Mouse (Mus musculus): ENCODE data around the gene Sh2d6. TPM values are rescaled to one million over a fixed set of nuclear protein-coding genes. Genes with fewer than 3 reads are reported as not detected.

Gene Sh2d6
- polyA plus RNA-seq, 1 experiment from 2014 or later, result 0.26 TPM

- no peak for TF ChIP-seq CTCF (IDR thresholded peaks at IDR 0.05)
- CTCF ChIA-PET, result no interaction called here
- DNase-seq (ENCODE audit: low read depth, low spot score), result no peak
- in situ Hi-C loops (cut with MboI; ENCODE audit: low pct_unique_long_range_greater_than_20kb), result no loop called here
- POLR2A ChIA-PET, result no interaction called here
- no peak for ATAC-seq
- H3K27me3 ChIP-seq, result no peaks in the 10 kb centered on the region
Measured at GRCm38 (mm10) chr6:72522288-72522687, 781 bp upstream of the Sh2d6 start.

DNA sequence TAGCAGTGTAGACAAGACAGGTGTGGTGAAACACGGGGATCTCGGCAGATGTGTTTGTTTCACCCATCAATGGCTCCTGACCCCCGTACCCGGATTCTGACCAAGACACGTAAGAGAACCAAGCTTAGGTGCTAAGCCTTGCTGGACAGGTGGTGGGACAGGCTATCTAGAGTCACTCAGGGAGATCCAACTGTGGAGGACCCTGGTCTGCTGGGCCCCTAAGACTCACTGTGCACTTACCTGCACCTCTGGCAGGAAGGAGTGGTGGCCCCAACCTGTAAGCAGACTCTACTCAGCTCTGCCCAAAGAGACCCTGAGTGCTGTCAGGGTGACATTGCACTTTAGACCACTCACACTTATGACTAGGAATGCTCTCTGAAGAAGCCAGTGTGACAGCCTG, 603 bp downstream of the Sh2d6 start:
- POLR2A ChIA-PET, result no interaction called here
- CTCF ChIA-PET, result no interaction called here
- in situ Hi-C loops (cut with MboI; ENCODE audit: low pct_unique_long_range_greater_than_20kb), result no loop called here
- TF ChIP-seq CTCF (IDR thresholded peaks at IDR 0.05), result no peak
- DNase-seq (ENCODE audit: low read depth, low spot score), result no peak
- ATAC-seq, result no peak
- H3K27me3 ChIP-seq, result no peaks in the 10 kb centered on the region

DNA sequence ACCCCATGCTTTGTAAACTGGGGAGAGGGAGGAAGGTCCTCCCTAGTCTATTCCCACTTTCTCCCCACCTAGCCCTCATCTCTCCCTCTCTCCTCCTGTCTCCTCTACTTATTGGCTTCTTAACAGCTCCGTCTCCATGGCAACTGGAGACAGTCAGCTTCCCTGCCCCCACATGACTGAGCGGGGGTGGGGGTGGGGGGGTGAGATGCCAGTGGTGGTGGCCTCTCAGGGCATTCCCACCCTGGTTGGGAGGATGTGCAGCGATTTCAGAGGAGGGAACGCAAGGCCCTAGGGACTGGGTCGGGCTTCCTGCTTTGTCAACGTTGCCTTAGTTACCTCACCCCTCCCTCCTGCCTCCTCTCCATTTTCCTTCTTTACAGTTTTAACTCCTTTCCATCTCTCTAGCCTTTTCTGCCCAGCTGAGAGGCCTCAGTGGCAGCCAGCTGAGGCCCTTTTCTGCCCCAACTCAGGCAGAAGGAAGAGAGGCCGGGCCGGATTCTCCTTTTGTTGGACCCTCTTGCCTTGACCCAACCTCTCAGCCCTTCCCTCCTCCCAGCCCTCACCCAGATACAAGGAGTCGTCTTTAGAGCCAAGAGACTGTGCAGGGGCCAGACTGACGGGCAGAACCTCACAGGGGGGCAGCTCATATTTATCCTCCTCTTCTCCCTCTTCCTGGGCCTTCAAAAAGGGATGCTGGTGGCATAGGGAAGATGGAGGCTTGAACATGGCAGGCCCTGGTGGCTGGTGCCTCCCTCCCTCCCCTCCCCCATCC, 1.4 kb downstream of the Sh2d6 start:
- ATAC-seq, result no peak
- no peaks in the 10 kb centered on the region for H3K27me3 ChIP-seq
- CTCF ChIA-PET, result interaction anchor here (1.1 kb wide), 1 partner anchor 10 kb away, joined by 3 read pairs; no protein-coding TSS in a partner anchor
- POLR2A ChIA-PET, result interaction anchor here (0.8 kb wide), 1 partner anchor 12 kb away, joined by 3 read pairs; no protein-coding TSS in a partner anchor
- in situ Hi-C loops (cut with MboI; ENCODE audit: low pct_unique_long_range_greater_than_20kb), result no loop called here
- no peak for DNase-seq (ENCODE audit: low read depth, low spot score)
- no peak for TF ChIP-seq CTCF (IDR thresholded peaks at IDR 0.05)

DNA sequence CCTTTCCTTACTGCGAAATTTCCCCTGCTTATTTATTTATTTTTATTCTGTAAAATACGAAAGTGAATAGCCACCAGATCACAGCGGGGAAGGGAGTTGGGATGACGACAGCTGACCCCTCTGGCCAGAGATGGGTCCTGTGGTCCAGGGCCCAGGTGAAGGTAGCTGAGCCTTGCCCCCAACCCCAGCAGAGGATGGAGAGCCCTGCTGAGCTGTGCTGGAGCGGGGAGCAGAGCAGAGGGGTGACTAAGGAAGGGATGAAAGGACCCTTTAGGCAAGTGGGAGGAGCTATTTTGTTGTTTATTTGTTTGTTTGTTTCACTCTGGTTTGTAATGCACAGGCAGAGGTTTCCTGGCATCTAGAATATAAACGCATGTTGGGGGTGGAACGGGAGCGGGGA, 2.2 kb downstream of the Sh2d6 start:
- CTCF ChIA-PET, result interaction anchor here (1.1 kb wide), 1 partner anchor 9 kb away, joined by 3 read pairs; no protein-coding TSS in a partner anchor

DNA sequence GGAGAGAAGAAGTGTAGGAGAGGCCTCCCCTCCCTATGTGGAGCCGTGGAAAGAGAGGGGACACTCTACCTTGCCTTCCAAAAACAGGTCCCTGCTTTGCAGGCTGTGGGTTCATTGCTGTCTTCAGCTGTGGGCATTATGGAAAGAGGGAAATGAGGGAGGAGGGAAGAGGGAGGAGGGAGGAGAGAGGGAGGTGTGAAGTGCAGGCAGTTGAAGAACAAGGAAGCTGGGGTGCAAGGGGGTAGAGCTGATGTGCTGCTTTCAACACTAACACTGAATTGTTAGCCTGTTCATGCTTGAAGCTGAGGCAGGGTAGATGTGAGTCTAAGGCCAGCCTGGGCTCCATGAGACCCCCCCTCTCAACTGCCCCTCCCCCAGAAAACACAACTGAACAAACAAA, 2.7 kb downstream of the Sh2d6 start:
- DNase-seq (ENCODE audit: low read depth, low spot score) (no peak), ATAC-seq (no peak)
- in situ Hi-C loops (cut with MboI; ENCODE audit: low pct_unique_long_range_greater_than_20kb), result no loop called here
- TF ChIP-seq CTCF (IDR thresholded peaks at IDR 0.05), result no peak
- CTCF ChIA-PET, result interaction anchor here (1.1 kb wide), 1 partner anchor 9 kb away, joined by 3 read pairs; no protein-coding TSS in a partner anchor
- POLR2A ChIA-PET, result interaction anchor here (0.6 kb wide), 1 partner anchor 269 kb away, joined by 4 read pairs; no protein-coding TSS in a partner anchor
- H3K27me3 ChIP-seq, result no peaks in the 10 kb centered on the region

More for the DNA sequence above, 2.2 kb downstream of the Sh2d6 start:
- POLR2A ChIA-PET, result interaction anchor here (0.6 to 0.8 kb wide), 2 partner anchors 13 to 270 kb away, joined by 3 to 4 read pairs; no protein-coding TSS in a partner anchor
- no peak for ATAC-seq
- DNase-seq (ENCODE audit: low read depth, low spot score), result no peak
- TF ChIP-seq CTCF (IDR thresholded peaks at IDR 0.05), result no peak
- in situ Hi-C loops (cut with MboI; ENCODE audit: low pct_unique_long_range_greater_than_20kb), result no loop called here
- H3K27me3 ChIP-seq, result no peaks in the 10 kb centered on the region

DNA sequence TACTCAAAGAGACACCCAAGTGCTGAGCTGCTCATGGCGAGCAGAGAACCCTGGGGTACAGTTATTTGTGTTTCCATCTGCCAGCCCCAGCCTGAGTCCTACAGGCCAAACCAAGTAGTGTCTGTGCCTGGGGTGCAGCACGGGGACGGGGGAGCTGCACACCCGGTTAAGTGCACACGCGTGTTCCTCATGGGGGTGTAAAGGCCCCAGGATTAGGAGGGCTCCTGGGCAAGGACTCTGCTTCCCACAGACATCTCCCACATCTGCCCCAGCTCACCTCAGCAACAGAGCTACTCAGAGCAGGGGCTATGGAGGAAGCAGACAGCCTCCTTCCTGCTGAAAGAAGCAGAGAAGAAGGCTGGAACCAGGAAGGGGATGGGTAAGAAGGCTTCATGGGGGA, 5.9 kb downstream of the Sh2d6 start:
- ChIA-PET POLR2A (no interaction called here), CTCF (no interaction called here)
- in situ Hi-C loops (cut with MboI; ENCODE audit: low pct_unique_long_range_greater_than_20kb), result no loop called here
- ATAC-seq (no peak), DNase-seq (ENCODE audit: low read depth, low spot score) (no peak)
- TF ChIP-seq CTCF (IDR thresholded peaks at IDR 0.05), result no peak
- no peaks in the 10 kb centered on the region for H3K27me3 ChIP-seq

GRCm38 (mm10) chr6:72513071-72513440, 8.5 kb downstream of the Sh2d6 start:
- CTCF ChIA-PET, result no interaction called here
- POLR2A ChIA-PET, result no interaction called here

DNA sequence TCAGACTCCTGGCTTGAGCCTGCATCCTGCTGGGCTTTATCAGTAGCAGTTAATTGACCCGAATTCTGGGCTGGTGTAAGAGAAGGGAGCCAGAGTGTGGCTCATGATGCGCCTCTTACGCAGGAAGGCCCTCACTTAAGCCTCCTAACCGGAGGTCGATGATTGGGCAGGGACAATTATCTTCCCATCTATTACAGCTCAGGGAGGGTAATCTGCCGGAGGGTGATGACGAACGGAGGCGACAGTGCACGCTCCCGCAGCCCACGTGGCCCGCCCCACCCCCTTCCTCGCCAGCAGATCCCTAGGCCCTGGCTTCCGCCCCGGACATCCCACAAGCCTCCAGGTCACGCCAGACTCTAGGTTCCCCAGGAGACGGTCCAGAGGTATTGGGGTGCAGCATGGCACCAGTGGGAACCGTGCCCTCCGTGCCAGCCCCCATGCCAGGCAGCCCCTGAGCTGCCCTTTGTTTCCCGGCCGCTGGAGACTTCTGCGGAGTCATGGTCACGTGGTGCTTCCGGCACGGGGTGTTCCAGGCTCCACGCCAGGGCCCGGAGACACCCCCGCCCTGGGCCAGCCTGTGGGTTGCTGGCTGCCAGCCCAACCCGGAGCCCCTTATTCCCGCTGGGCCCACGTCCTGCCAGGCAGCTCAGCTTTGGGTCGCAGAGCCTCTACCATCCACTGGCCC, 9.0 kb downstream of the Sh2d6 start:
- DNase-seq (ENCODE audit: low read depth, low spot score) (no peak), ATAC-seq (no peak)
- POLR2A ChIA-PET, result no interaction called here
- no peaks in the 10 kb centered on the region for H3K27me3 ChIP-seq
- CTCF ChIA-PET, result no interaction called here
- in situ Hi-C loops (cut with MboI; ENCODE audit: low pct_unique_long_range_greater_than_20kb), result no loop called here
- TF ChIP-seq CTCF (IDR thresholded peaks at IDR 0.05), result no peak

More at GRCm38 (mm10) chr6:72513071-72513440, 8.5 kb downstream of the Sh2d6 start:
- no peak for TF ChIP-seq CTCF (IDR thresholded peaks at IDR 0.05)
- ATAC-seq, result no peak
- in situ Hi-C loops (cut with MboI; ENCODE audit: low pct_unique_long_range_greater_than_20kb), result no loop called here
- no peaks in the 10 kb centered on the region for H3K27me3 ChIP-seq
- DNase-seq (ENCODE audit: low read depth, low spot score), result no peak

DNA sequence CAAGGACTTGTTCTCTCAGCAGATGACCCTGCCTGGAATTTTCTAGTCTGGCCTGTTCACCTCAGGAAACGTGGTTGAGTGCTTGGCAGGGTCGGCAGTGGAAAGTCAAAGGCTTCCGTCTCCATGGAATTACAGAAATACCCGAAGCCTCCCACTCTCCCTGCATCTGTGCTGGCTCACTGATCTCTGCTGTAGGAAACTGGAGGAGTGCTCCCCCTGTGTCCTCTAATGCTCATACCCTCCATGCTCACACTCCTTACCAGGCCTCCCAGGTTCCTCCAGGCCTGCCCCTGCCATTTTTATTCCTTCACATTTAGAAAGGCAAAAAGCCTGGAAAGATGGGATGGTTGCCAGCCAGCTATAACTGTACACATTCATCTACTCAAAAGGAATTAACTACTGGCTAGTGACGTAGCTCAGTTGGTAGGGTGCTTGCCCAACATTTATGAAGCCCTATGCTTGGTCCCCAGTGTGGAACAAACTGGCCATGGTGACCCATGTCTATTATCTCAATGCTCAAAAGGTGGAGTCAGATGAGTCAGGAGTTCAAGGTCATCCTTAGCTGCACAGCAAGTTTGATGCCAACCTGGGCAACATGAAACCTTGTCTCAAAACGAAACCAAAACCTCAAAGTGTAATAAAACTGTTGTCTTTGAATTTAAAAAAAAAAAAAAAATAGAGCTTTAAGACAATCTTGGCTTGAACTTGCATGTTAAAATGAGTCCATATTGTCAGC, 10.7 kb downstream of the Sh2d6 start:
- POLR2A ChIA-PET, result interaction anchor here (1.3 kb wide), 1 partner anchor 37 kb away, joined by 3 read pairs; no protein-coding TSS in a partner anchor
- TF ChIP-seq CTCF (IDR thresholded peaks at IDR 0.05), result no peak
- no peaks in the 10 kb centered on the region for H3K27me3 ChIP-seq
- in situ Hi-C loops (cut with MboI; ENCODE audit: low pct_unique_long_range_greater_than_20kb), result no loop called here
- CTCF ChIA-PET, result interaction anchor here (0.7 kb wide), 1 partner anchor 68 kb away, joined by 3 read pairs; no protein-coding TSS in a partner anchor
- ATAC-seq, result peak; percentile 75
- peak; percentile 79 for DNase-seq (ENCODE audit: low read depth, low spot score)

GRCm38 (mm10) chr6:72509872-72510435, 11.6 kb downstream of the Sh2d6 start:
- ATAC-seq (peak; percentile 69), DNase-seq (ENCODE audit: low read depth, low spot score) (peak; percentile 48)
- ChIA-PET POLR2A (interaction anchor here (0.6 to 1.3 kb wide), 2 partner anchors 8 to 36 kb away, joined by 3 read pairs; no protein-coding TSS in a partner anchor), CTCF (interaction anchor here (0.9 to 1.2 kb wide), 2 partner anchors 9 to 45 kb away, joined by 3 read pairs; no protein-coding TSS in a partner anchor)
- no peak for TF ChIP-seq CTCF (IDR thresholded peaks at IDR 0.05)
- in situ Hi-C loops (cut with MboI; ENCODE audit: low pct_unique_long_range_greater_than_20kb), result no loop called here
- no peaks in the 10 kb centered on the region for H3K27me3 ChIP-seq

Data from Patski (cell line).